Mouse (Mus musculus): ENCODE results near the gene Trip10.
A peak's percentile ranks its signal among the peaks of the same experiment; 100 is the strongest.

Trip10 gene

GRCm38 (mm10) chr17:57290001-57290670, 40.9 kb downstream of the Trip10 start:
- peak; percentile 94 for DNase-seq (ENCODE audit: extremely low read depth, low read depth)

GRCm38 (mm10) chr17:57290671-57291055, 41.4 kb downstream of the Trip10 start:
- no peak for DNase-seq (ENCODE audit: extremely low read depth, low read depth)

DNA sequence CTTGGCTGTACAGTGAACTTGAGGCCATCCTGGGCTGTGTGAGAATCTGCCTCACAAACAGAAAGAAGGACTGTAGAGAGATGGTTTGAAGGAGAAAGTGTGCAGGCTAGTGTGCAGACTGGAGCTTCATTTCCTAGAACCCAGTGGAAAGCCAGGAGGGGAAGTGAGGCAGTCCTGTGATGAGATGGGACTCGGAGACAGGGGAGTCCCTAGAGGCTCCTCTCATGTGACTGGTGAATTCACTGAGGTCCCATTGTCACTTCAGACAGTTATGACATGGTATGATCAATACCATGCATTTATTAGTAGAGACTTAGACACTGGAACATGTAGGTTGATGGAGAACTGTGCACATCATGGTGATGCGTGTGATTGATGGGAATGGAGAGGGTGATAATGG, 43.0 kb downstream of the Trip10 start:
- DNase-seq (ENCODE audit: extremely low read depth, low read depth), result no peak

- no peak for DNase-seq (ENCODE audit: extremely low read depth, low read depth)
These were observed 43.7 kb downstream of the Trip10 start for GRCm38 (mm10) chr17:57292968-57293367.

DNA sequence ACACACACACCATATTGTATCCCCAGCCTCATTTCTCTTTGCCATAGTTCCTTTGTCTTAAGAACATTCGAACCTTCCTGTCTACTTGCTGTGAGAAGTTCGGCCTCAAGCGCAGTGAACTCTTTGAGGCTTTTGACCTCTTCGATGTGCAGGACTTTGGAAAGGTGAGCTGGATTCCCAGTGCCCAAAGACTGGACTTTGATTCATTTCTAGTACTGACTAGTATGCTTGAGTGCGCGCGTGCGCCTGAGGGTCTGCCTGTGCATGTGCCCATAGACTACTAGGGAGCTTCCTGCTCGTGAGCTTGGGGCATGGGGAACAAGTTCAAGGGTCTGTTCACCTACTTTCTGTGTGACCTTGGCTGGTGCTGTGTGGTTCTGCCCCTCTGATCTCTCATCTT, 46.7 kb downstream of the Trip10 start:
- no peak for DNase-seq (ENCODE audit: extremely low read depth, low read depth)

DNA sequence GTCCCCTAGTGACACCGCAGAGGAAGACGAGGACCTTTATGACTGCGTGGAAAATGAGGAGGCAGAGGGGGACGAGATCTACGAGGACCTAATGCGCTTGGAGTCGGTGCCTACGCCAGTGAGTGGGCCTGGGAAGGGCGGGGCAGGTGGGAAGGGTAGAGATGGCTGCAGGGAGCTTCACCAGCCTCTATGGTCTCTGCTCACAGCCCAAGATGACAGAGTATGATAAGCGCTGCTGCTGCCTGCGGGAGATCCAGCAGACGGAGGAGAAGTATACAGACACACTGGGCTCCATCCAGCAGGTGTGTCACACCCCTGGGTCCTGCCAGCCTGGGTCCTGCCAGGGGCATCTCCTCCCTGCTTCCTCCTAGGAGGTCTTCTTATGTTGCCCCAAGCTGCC, 47.8 kb downstream of the Trip10 start:
- DNase-seq (ENCODE audit: extremely low read depth, low read depth), result no peak

- no peak for DNase-seq (ENCODE audit: extremely low read depth, low read depth)
These were observed 56.3 kb downstream of the Trip10 start for GRCm38 (mm10) chr17:57305593-57305992.

GRCm38 (mm10) chr17:57307074-57307473, 57.8 kb downstream of the Trip10 start:
- DNase-seq (ENCODE audit: extremely low read depth, low read depth), result no peak

GRCm38 (mm10) chr17:57311801-57312200, 62.5 kb downstream of the Trip10 start:
- DNase-seq (ENCODE audit: extremely low read depth, low read depth), result no peak

Data from MEL-GATA-1-ER (cell line).